Mouse (Mus musculus): ENCODE measurements around the gene Tsku. TPM values are rescaled to one million over a fixed set of nuclear protein-coding genes. Genes with fewer than 3 reads are reported as not detected.

Gene Tsku
- total RNA-seq, 2 experiments from 2014 or later: 10.3 to 12.1 TPM

Other genes starting within 250 kb of the Tsku start
- 100 to 1,000 TPM; 132 to 153 TPM for gene Myo7a, start 241.8 kb downstream of the Tsku start, total RNA-seq (2021)
- gene Omp, start 215.8 kb downstream of the Tsku start, total RNA-seq (2021): 1 to 10 TPM in 1 of 2 experiments, under 1 TPM in 1; 0.79 to 1.3 TPM
- 10 to 100 TPM; 15.6 to 18.7 TPM for gene Capn5, start 183.1 kb downstream of the Tsku start, total RNA-seq (2021)
- gene B3gnt6, start 161.8 kb downstream of the Tsku start, total RNA-seq (2021): 1 to 10 TPM; 1.3 to 1.8 TPM
- gene Acer3, start 40.1 kb downstream of the Tsku start, total RNA-seq (2021): 10 to 100 TPM; 20.3 to 24.2 TPM
- not detected for gene Gucy2d, start 79.1 kb upstream of the Tsku start, total RNA-seq (2021)
- 10 to 100 TPM; 27.4 to 28.7 TPM for gene Lrrc32, start 128.0 kb upstream of the Tsku start, total RNA-seq (2021)